Mouse (Mus musculus): ENCODE results near the gene Pcnx3. TPM values are rescaled to one million over a fixed set of nuclear protein-coding genes. Genes with fewer than 3 reads are reported as not detected.

Pcnx3 gene
- total RNA-seq, 2 experiments from 2014 or later: 42.5 to 42.7 TPM

GRCm38 (mm10) chr19:5638416-5639005, 50.2 kb downstream of the Pcnx3 start:
- no peak for DNase-seq

GRCm38 (mm10) chr19:5637069-5638047, 51.4 kb downstream of the Pcnx3 start, which contains the start of gene Rela:
Gene Rela (plus strand): TSS chr19:5637483.
- peak; percentile 95 for DNase-seq

GRCm38 (mm10) chr19:5636571-5637041, 52.1 kb downstream of the Pcnx3 start:
- DNase-seq: no peak

GRCm38 (mm10) chr19:5636036-5636570, 52.6 kb downstream of the Pcnx3 start:
- no peak for DNase-seq

GRCm38 (mm10) chr19:5632120-5632519, 56.6 kb downstream of the Pcnx3 start:
- DNase-seq: no peak

- no peak for DNase-seq
Observed at GRCm38 (mm10) chr19:5629907-5630306, 58.8 kb downstream of the Pcnx3 start.

GRCm38 (mm10) chr19:5625311-5625710, 63.4 kb downstream of the Pcnx3 start:
- DNase-seq: no peak

- no peak for DNase-seq
Observed at GRCm38 (mm10) chr19:5621884-5622283, 66.8 kb downstream of the Pcnx3 start.

- DNase-seq: no peak
Observed at GRCm38 (mm10) chr19:5620007-5620406, 68.7 kb downstream of the Pcnx3 start.

GRCm38 (mm10) chr19:5614953-5615352, 73.8 kb downstream of the Pcnx3 start:
- DNase-seq: no peak

Small RNA genes within 50 kb of the gene (microRNA-seq; reads per million reads assigned to microRNA genes)
- gene Mir6987: 1.0 to 1.4 reads per million in 2 experiments

Other genes starting within 250 kb of the Pcnx3 start
- gene Fosl1, start 241.4 kb downstream of the Pcnx3 start, total RNA-seq (2021): not detected
- 10 to 100 TPM; 13.5 to 13.9 TPM for gene Ccdc85b, start 231.0 kb downstream of the Pcnx3 start, total RNA-seq (2021)
- gene Fibp, start 228.3 kb downstream of the Pcnx3 start, total RNA-seq (2021): 100 to 1,000 TPM; 106 to 118 TPM
- gene Ctsw, start 220.4 kb downstream of the Pcnx3 start, total RNA-seq (2021): under 1 TPM; 0.24 to 0.50 TPM
- gene Efemp2, start 215.0 kb downstream of the Pcnx3 start, total RNA-seq (2021): 10 to 100 TPM; 36.7 to 37.8 TPM
- gene Mus81, start 200.5 kb downstream of the Pcnx3 start, total RNA-seq (2021): 10 to 100 TPM; 27.9 to 32.9 TPM
- gene Cfl1, start 198.5 kb downstream of the Pcnx3 start, total RNA-seq (2021): 100 to 1,000 TPM; 719 to 727 TPM
- gene 1700020D05Rik, start 185.1 kb downstream of the Pcnx3 start, total RNA-seq (2021): 1 to 10 TPM; 1.5 to 2.1 TPM
- 1 to 10 TPM; 7.8 to 7.9 TPM for gene Snx32, start 178.4 kb downstream of the Pcnx3 start, total RNA-seq (2021)
- not detected for gene Ovol1, start 128.3 kb downstream of the Pcnx3 start, total RNA-seq (2021)
- 1 to 10 TPM; 3.8 to 4.6 TPM for gene Ap5b1, start 120.9 kb downstream of the Pcnx3 start, total RNA-seq (2021)
- 10 to 100 TPM; 92.4 to 94.5 TPM for gene Rnaseh2c, start 87.0 kb downstream of the Pcnx3 start, total RNA-seq (2021)
- 10 to 100 TPM; 38.3 to 49.2 TPM for gene Kat5, start 78.7 kb downstream of the Pcnx3 start, total RNA-seq (2021)
- 10 to 100 TPM; 33.0 to 38.6 TPM for gene Rela, start 51.4 kb downstream of the Pcnx3 start, total RNA-seq (2021)
- gene Sipa1, start 25.2 kb downstream of the Pcnx3 start, total RNA-seq (2021): 10 to 100 TPM; 40.2 to 42.2 TPM
- gene Map3k11, start 166 bp downstream of the Pcnx3 start, total RNA-seq (2021): 10 to 100 TPM; 39.8 to 40.0 TPM
- gene Kcnk7, start 15.5 kb upstream of the Pcnx3 start, total RNA-seq (2021): not detected
- gene Ehbp1l1, start 37.4 kb upstream of the Pcnx3 start, total RNA-seq (2021): 100 to 1,000 TPM; 179 to 191 TPM
- 10 to 100 TPM; 48.3 to 49.0 TPM for gene Fam89b, start 40.7 kb upstream of the Pcnx3 start, total RNA-seq (2021)
- gene Ltbp3, start 52.0 kb upstream of the Pcnx3 start, total RNA-seq (2021): 10 to 100 TPM; 78.7 to 79.6 TPM
- 10 to 100 TPM; 60.6 to 69.0 TPM for gene Scyl1, start 82.5 kb upstream of the Pcnx3 start, total RNA-seq (2021)
- 10 to 100 TPM; 18.6 to 20.9 TPM for gene Frmd8, start 186.4 kb upstream of the Pcnx3 start, total RNA-seq (2021)
- gene Slc25a45, start 188.9 kb upstream of the Pcnx3 start, total RNA-seq (2021): 1 to 10 TPM; 5.4 to 6.2 TPM
- 1 to 10 TPM; 2.0 TPM for gene Tigd3, start 205.2 kb upstream of the Pcnx3 start, total RNA-seq (2021)
- gene Dpf2, start 224.1 kb upstream of the Pcnx3 start, total RNA-seq (2021): 100 to 1,000 TPM; 111 to 119 TPM
- 10 to 100 TPM; 14.2 to 14.7 TPM for gene Cdc42ep2, start 235.9 kb upstream of the Pcnx3 start, total RNA-seq (2021)